Mouse (Mus musculus) lung, embryonic 15.5 days (tissue): ENCODE data around the gene Cdadc1. TPM values are rescaled to one million over a fixed set of nuclear protein-coding genes. Genes with fewer than 3 reads are reported as not detected.
A peak's percentile ranks its signal among the peaks of the same experiment; 100 is the strongest.

Experiments used
- ATAC-seq: fragments of 200-750 bp; cut with Nextera tagmentation; 2 replicates; pipeline ENCODE4 v1.8.0; 2017; ENCODE audit warnings: moderate number of reproducible peaks, borderline replicate concordance; ENCODE audit not compliant: low FRiP score, low TSS enrichment; ENCODE audit errors: extremely low read depth
- H3K27ac ChIP-seq: fragments of 300-500 bp; sonication (generic); 2 replicates; pipeline ENCODE4 v1.5.1; 2015; ENCODE audit warnings: moderate library complexity, mild to moderate bottlenecking, inconsistent platforms
- H3K27me3 ChIP-seq: fragments of 300-500 bp; sonication (generic); 2 replicates; pipeline ENCODE4 v1.6.1; 2015; ENCODE audit warnings: inconsistent platforms
- H3K36me3 ChIP-seq: fragments of 300-500 bp; sonication (generic); 2 replicates; pipeline ENCODE4 v1.6.1; 2015; ENCODE audit warnings: inconsistent platforms
- H3K4me1 ChIP-seq: fragments of 300-500 bp; sonication (generic); 2 replicates; pipeline ENCODE4 v1.6.1; 2015; ENCODE audit warnings: inconsistent platforms
- H3K4me2 ChIP-seq: fragments of 300-500 bp; sonication (generic); 2 replicates; pipeline ENCODE4 v1.6.1; 2015; ENCODE audit warnings: inconsistent platforms, mild to moderate bottlenecking, moderate library complexity
- H3K4me3 ChIP-seq: fragments of 300-500 bp; sonication (generic); 2 replicates; pipeline ENCODE4 v1.5.1; 2015; ENCODE audit warnings: mild to moderate bottlenecking, inconsistent platforms
- H3K9ac ChIP-seq: fragments of 300-500 bp; sonication (generic); 2 replicates; pipeline ENCODE4 v1.6.1; 2015; ENCODE audit warnings: inconsistent platforms
- H3K9me3 ChIP-seq: fragments of 300-500 bp; sonication (generic); 2 replicates; pipeline ENCODE4 v1.6.1; 2016; ENCODE audit warnings: inconsistent platforms
- WGBS: fragments of 180-500 bp; shearing (Covaris S2); methylation state at CpG from one replicate; pipeline ENCODE4 v1.1.7; 2015; 5-methylcytosine and 5-hydroxymethylcytosine counted together
- polyA plus RNA-seq: library from polyadenylated mRNA; unstranded; fragments of >200 nt; fragmentation: Nextera tagmentation; extraction: Ambion mirVana; gene quantifications from 2 replicates; pipeline ENCODE4 v1.2.1, GENCODE M21; 2015

The Cdadc1 gene
- polyA plus RNA-seq = 30.6 and 36.2 TPM in 2 replicates

DNA sequence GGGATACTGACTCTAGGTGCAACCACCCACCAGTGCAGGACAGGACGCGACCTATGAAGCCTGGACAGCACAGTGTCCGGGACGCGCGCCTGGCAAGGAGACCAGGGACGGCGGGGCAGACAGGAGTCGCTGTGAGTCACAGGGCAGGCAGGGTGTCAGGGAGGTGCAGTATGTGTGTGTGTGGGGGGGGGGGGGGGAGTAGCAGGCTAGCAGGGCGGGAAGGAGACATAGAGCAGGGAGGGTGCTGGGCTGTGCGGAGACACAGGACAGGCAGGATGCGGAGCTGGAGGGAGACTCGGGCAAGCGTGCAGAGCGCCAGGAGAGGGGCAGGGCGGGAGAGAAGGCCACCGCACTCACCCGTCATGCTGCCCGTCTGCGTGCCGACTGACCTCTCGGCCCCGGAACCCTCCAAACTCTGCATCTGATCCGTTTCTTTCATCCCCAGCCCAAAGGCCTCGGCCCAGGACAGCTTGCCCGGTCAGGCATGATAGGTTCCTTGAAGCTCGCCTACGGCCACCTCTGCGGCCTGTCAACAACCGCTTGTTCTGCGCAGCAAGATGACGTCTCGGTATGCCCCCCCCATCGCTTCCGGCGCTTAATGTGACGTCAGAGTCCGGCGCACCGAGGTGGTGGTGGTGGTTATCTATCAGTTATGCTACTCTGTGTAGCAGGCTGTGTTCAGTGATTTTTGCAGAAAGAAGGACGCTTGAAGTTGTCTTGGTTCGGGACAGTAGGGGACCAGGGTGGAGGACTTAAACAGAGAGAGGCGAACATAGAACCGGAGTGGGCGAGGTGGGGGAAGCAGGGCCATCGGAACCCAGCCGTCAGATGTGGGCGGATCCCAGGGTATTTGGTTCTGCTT is at the start of gene Cdadc1:
Gene Cdadc1 (minus strand): TSS at position 562 of the 862 bp plus-strand sequence.
- 0 out of 2 replicates have a peak, but pooled peaks cover 6% of the 10 kb centered on the region for H3K36me3 ChIP-seq
- H3K4me3 ChIP-seq = peak within 1 kb of the TSS; percentile 97
- peak; percentile 93 for ATAC-seq
- H3K4me1 ChIP-seq = peaks cover 8% of the 10 kb centered on the region
- peak within 1 kb of the TSS; percentile 92 for H3K9ac ChIP-seq
- peak within 1 kb of the TSS; percentile 73 for H3K4me2 ChIP-seq
- H3K27ac ChIP-seq = peak within 1 kb of the TSS; percentile 55
- WGBS = under 1% methylated on average over 47 of the region's 48 CpGs
- H3K9me3 ChIP-seq = no peaks in the 10 kb centered on the region
- no peaks in the 10 kb centered on the region for H3K27me3 ChIP-seq

DNA sequence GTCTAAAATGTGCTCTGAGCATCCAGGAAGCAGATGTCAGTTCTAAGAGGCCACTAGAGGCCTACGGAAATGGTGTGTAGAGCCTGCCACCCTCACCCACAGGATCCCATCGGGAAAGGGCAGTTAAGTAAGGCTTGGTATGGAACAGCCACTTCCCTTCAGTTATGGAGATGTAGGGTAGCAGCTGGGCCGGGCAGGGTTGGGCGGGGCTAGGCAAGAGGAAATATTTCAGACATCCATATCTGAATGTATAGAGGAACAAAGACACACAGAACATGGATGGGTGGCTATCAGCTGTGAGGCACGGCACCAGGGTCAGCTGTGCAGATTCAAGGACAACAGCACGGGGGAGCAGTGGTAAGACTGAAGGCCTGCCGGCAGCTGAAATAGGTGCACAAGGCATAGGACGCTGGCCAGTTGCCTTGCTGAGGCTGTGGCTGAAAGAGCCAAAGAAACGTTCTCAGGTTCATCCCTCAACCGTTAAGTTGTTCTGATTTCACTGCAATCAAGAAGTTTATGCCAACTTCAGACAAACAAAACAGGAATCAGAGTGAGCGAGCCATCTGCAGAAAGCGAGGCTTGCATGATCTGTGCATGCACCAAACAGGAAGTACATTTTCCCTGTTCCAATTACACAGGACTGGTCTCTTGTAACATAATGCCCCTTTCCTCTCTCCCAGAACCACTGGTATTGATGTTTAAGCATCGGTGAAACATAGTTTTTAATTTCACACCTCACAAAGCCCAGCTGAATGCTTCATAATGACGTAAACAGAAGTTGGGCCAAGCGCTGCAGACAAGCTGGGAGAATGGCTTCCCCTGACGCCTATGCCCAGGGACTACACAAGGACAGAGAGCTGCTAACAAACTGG is 49.3 kb upstream of the Cdadc1 start:
- Histone ChIP-seq H3K4me1 (peaks cover 14% of the 10 kb centered on the region), H3K9me3 (no peaks in the 10 kb centered on the region), H3K36me3 (no peaks in the 10 kb centered on the region), H3K27ac (no peak overlapping the region), H3K4me2 (no peak overlapping the region), H3K9ac (no peak overlapping the region), H3K4me3 (no peak overlapping the region), H3K27me3 (no peaks in the 10 kb centered on the region)
- WGBS = 53% methylated on average over 16 of the region's 16 CpGs
- no peak for ATAC-seq

- 76% methylated on average over 3 of the region's 3 CpGs for WGBS
- no peak overlapping the region for H3K27ac ChIP-seq
- no peak overlapping the region for H3K9ac ChIP-seq
- no peaks in the 10 kb centered on the region for H3K9me3 ChIP-seq
- peaks cover 14% of the 10 kb centered on the region for H3K4me1 ChIP-seq
- H3K27me3 ChIP-seq = no peaks in the 10 kb centered on the region
- no peak overlapping the region for H3K4me3 ChIP-seq
- ATAC-seq = no peak
- no peak overlapping the region for H3K4me2 ChIP-seq
- H3K36me3 ChIP-seq = no peaks in the 10 kb centered on the region
Observed at GRCm38 (mm10) chr14:59644896-59645295, 47.1 kb upstream of the Cdadc1 start.

DNA sequence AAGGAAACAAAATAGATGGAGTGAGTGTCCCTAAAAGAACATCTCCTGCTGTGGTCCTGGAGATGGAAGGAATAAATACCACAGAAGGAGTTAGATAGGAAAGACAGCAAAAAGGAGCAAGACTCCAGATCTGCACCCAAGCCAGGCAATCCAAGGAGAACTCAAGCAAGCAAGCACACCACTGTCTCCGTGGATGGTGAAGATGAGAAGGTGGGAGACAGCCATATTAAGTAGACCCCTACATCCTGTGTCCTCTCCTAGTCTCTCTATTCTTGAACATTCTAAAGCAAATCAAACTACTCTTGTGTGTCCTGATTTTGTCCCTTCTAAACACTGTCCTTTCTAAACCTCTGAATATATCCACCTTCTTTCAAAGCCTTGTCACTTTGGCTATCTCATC is 46.4 kb upstream of the Cdadc1 start:
- H3K9me3 ChIP-seq = no peaks in the 10 kb centered on the region
- H3K4me1 ChIP-seq = peaks cover 18% of the 10 kb centered on the region
- no peak for ATAC-seq
- H3K36me3 ChIP-seq = no peaks in the 10 kb centered on the region
- no peaks in the 10 kb centered on the region for H3K27me3 ChIP-seq
- H3K4me3 ChIP-seq = no peak overlapping the region
- no peak overlapping the region for H3K27ac ChIP-seq
- no peak overlapping the region for H3K9ac ChIP-seq
- 100% methylated on average over 1 of the region's 1 CpGs for WGBS
- no peak overlapping the region for H3K4me2 ChIP-seq

DNA sequence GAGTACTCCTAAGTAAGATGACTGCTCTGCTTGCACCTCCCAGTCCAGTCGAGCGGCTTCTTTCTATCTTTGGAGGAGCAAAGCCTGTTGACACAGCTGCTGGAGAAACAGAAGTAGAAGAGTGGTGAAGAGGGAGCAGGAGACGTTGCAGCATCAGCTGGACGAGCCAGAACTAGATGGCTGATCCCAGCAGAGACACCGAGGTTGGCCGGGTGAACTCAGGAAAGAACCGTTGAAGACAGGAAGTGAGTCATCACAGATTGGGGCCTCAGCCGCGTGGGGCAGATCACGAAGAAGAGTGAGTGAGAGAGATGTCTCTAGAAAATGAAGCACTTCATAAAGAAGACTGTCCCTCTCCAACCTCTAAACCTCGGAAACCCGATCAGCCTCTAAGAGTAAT is 45.8 kb upstream of the Cdadc1 start:
- H3K27me3 ChIP-seq = no peaks in the 10 kb centered on the region
- H3K9ac ChIP-seq = no peak overlapping the region
- H3K4me3 ChIP-seq = no peak overlapping the region
- H3K4me1 ChIP-seq = peaks cover 21% of the 10 kb centered on the region
- no peak for ATAC-seq
- H3K36me3 ChIP-seq = no peaks in the 10 kb centered on the region
- H3K4me2 ChIP-seq = no peak overlapping the region
- no peaks in the 10 kb centered on the region for H3K9me3 ChIP-seq
- 13% methylated on average over 12 of the region's 12 CpGs for WGBS
- no peak overlapping the region for H3K27ac ChIP-seq

GRCm38 (mm10) chr14:59641856-59642255 is 44.1 kb upstream of the Cdadc1 start:
- 21% methylated on average over 5 of the region's 5 CpGs for WGBS
- H3K4me2 ChIP-seq = no peak overlapping the region
- H3K4me3 ChIP-seq = no peak overlapping the region
- no peaks in the 10 kb centered on the region for H3K27me3 ChIP-seq
- peaks cover 11% of the 10 kb centered on the region; the same call in 1 of the 2 replicates for H3K4me1 ChIP-seq
- H3K9me3 ChIP-seq = no peaks in the 10 kb centered on the region
- H3K36me3 ChIP-seq = no peaks in the 10 kb centered on the region
- ATAC-seq = no peak
- H3K27ac ChIP-seq = no peak overlapping the region
- H3K9ac ChIP-seq = no peak overlapping the region

- H3K27ac ChIP-seq = no peak overlapping the region
- no peak overlapping the region for H3K4me2 ChIP-seq
- H3K4me1 ChIP-seq = peaks cover 11% of the 10 kb centered on the region; the same call in 1 of the 2 replicates
- no peak overlapping the region for H3K9ac ChIP-seq
- WGBS = 29% methylated on average over 7 of the region's 7 CpGs
- no peaks in the 10 kb centered on the region for H3K27me3 ChIP-seq
- no peaks in the 10 kb centered on the region for H3K9me3 ChIP-seq
- no peak overlapping the region for H3K4me3 ChIP-seq
- H3K36me3 ChIP-seq = no peaks in the 10 kb centered on the region
- no peak for ATAC-seq
Observed at GRCm38 (mm10) chr14:59638906-59639703, 41.3 kb upstream of the Cdadc1 start.

GRCm38 (mm10) chr14:59633988-59634387 is 36.2 kb upstream of the Cdadc1 start:
- Histone ChIP-seq H3K27me3 (no peaks in the 10 kb centered on the region), H3K27ac (no peak overlapping the region), H3K9ac (no peak overlapping the region), H3K4me1 (peaks cover 2% of the 10 kb centered on the region; the same call in 1 of the 2 replicates), H3K36me3 (0 out of 2 replicates have a peak, but pooled peaks cover 3% of the 10 kb centered on the region), H3K4me2 (no peak overlapping the region), H3K9me3 (no peaks in the 10 kb centered on the region), H3K4me3 (no peak overlapping the region)
- WGBS = 71% methylated on average over 9 of the region's 9 CpGs
- ATAC-seq = no peak

- Histone ChIP-seq H3K4me1 (no peaks in the 10 kb centered on the region), H3K36me3 (0 out of 2 replicates have a peak, but pooled peaks cover 3% of the 10 kb centered on the region), H3K27ac (no peak overlapping the region), H3K9me3 (no peaks in the 10 kb centered on the region), H3K4me3 (no peak overlapping the region), H3K27me3 (no peaks in the 10 kb centered on the region), H3K4me2 (no peak overlapping the region), H3K9ac (no peak overlapping the region)
- WGBS = 69% methylated on average over 5 of the region's 5 CpGs
- no peak for ATAC-seq
Observed at GRCm38 (mm10) chr14:59633295-59633898, 35.6 kb upstream of the Cdadc1 start.

DNA sequence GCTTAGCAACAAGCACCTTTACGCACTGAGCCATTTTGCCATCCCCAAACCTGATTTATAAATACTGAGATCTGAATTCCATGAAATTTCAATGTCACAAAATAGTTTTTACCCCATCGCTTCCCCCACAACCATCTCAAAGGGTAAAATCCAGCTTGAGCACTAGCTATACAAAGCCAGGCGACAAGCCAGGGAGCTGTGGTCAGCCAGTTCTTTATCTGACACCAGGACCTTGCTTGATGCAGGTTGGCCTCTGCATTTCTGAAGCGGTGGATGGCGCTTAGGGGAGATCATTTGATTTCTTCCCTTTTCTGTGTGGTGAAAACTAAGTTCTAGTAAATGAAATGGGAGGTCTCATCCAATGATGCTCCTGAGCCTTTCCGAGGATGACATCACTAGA is 34.3 kb upstream of the Cdadc1 start:
- Histone ChIP-seq H3K27me3 (no peaks in the 10 kb centered on the region), H3K4me2 (no peak overlapping the region), H3K4me3 (no peak overlapping the region), H3K36me3 (0 out of 2 replicates have a peak, but pooled peaks cover 3% of the 10 kb centered on the region), H3K27ac (no peak overlapping the region), H3K9me3 (no peaks in the 10 kb centered on the region), H3K4me1 (0 out of 2 replicates have a peak, but pooled peaks cover 10% of the 10 kb centered on the region), H3K9ac (no peak overlapping the region)
- WGBS = 89% methylated on average over 6 of the region's 6 CpGs
- no peak for ATAC-seq

DNA sequence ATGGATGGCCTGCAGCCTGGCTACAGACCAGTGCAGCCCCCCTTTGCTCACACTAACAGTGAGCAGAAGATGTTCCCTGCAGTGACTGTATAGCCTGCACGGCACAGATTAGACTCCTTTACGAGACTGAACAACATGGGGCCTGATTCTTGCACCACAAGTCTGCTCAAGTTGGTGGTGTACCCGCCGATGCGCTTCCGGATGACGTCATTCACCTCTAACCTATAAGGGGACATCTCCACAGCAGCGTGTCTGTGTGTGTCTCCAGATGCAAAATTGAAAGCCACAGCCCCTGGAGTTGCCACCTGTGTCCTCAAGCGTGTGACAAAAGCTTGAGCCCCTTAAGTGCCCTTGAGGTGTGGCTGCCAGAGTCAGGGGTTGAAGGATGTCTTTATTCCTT is 32.3 kb upstream of the Cdadc1 start:
- WGBS = 88% methylated on average over 9 of the region's 9 CpGs

More for the DNA sequence above, 32.3 kb upstream of the Cdadc1 start:
- H3K27ac ChIP-seq = no peak overlapping the region
- H3K9ac ChIP-seq = no peak overlapping the region
- 0 out of 2 replicates have a peak, but pooled peaks cover 3% of the 10 kb centered on the region for H3K36me3 ChIP-seq
- H3K4me2 ChIP-seq = no peak overlapping the region
- no peaks in the 10 kb centered on the region for H3K9me3 ChIP-seq
- ATAC-seq = no peak
- H3K4me1 ChIP-seq = peaks cover 23% of the 10 kb centered on the region
- H3K4me3 ChIP-seq = no peak overlapping the region
- H3K27me3 ChIP-seq = peaks cover 12% of the 10 kb centered on the region; the same call in 1 of the 2 replicates
